Mouse (Mus musculus) neural tube, embryonic 14.5 days (tissue): ENCODE data around the gene Nipa2. TPM values are rescaled to one million over a fixed set of nuclear protein-coding genes. Genes with fewer than 3 reads are reported as not detected.

ENCODE experiments used
- polyA plus RNA-seq: library from polyadenylated mRNA; unstranded; fragments of >200 nt; fragmentation: Nextera tagmentation; extraction: Ambion mirVana; gene quantifications from 2 replicates; pipeline ENCODE4 v1.2.1, GENCODE M21; 2014

The Nipa2 gene
- polyA plus RNA-seq, 1 experiment from 2014 or later, result 38.5 TPM

Other genes with a start within 250 kb of the Nipa2 start
- 2.1 and 2.2 TPM in 2 replicates for gene Siglech, start 194.3 kb downstream of the Nipa2 start, polyA plus RNA-seq
- gene Tubgcp5, start 168.3 kb downstream of the Nipa2 start, polyA plus RNA-seq, result 38.1 and 45.1 TPM in 2 replicates
- 39.2 and 50.1 TPM in 2 replicates for gene Cyfip1, start 120.7 kb downstream of the Nipa2 start, polyA plus RNA-seq
- gene Nipa1, start 57.5 kb upstream of the Nipa2 start, polyA plus RNA-seq, result 23.6 and 23.9 TPM in 2 replicates
- gene Herc2, start 87.7 kb upstream of the Nipa2 start, polyA plus RNA-seq, result 57.2 and 66.4 TPM in 2 replicates